Mouse (Mus musculus): ENCODE results near the gene Chchd1. TPM values are rescaled to one million over a fixed set of nuclear protein-coding genes. Genes with fewer than 3 reads are reported as not detected.
A peak's percentile ranks its signal among the peaks of the same experiment; 100 is the strongest.
"Not testable (repeated sequence)": the region's sequence is repeated elsewhere in the genome, so short reads cannot be mapped to it uniquely, and the experiment has no call there.

Gene Chchd1
- polyA plus RNA-seq, 1 experiment from 2014 or later: 89.3 TPM

GRCm38 (mm10) chr14:20702096-20702740 is 588 bp upstream of the Chchd1 start:
- ATAC-seq (ENCODE audit: insufficient read depth): peak; percentile 27
- WGBS (ENCODE audit: insufficient replicate concordance): 8% methylated on average over 15 of the region's 15 CpGs
- Histone ChIP-seq H3K9me3 (replicated peaks) (no peaks in the 10 kb centered on the region), H3K4me1 (replicated peaks) (peaks cover 67% of the 10 kb centered on the region), H3K36me3 (replicated peaks) (peaks cover 29% of the 10 kb centered on the region), H3K27me3 (no peaks in the 10 kb centered on the region), H3K4me3 (replicated peaks) (peak overlapping the region; percentile 95), H3K4me2 (peak overlapping the region; percentile 81), H3K27ac (replicated peaks) (peak overlapping the region; percentile 95), H3K9ac (peak overlapping the region; percentile 81)

DNA sequence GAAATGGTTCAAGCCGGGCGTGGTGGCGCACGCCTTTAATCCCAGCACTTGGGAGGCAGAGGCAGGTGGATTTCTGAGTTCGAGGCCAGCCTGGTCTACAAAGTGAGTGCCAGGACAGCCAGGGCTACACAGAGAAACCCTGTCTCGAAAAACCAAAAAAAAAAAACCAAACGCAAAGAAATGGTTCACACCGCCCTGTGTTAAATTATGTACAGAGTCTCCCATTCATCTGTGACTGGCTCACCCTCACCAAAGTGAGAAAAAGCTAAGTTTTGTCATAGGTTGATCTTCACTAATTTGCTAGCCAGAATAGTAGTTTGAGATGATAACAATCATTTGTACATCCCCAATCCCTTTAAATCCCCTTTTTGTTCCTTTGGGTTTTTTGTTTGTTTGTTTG is 655 bp downstream of the Chchd1 start:
- H3K9ac ChIP-seq: peak overlapping the region; percentile 81
- peaks cover 64% of the 10 kb centered on the region for H3K4me1 ChIP-seq (replicated peaks)
- H3K9me3 ChIP-seq (replicated peaks); H3K27me3 ChIP-seq; ATAC-seq (ENCODE audit: insufficient read depth): not testable (repeated sequence)
- H3K27ac ChIP-seq (replicated peaks): peak overlapping the region; percentile 95
- H3K36me3 ChIP-seq (replicated peaks): peaks cover 21% of the 10 kb centered on the region
- H3K4me3 ChIP-seq (replicated peaks): peak overlapping the region; percentile 95
- WGBS (ENCODE audit: insufficient replicate concordance): 5% methylated on average over 8 of the region's 8 CpGs
- peak overlapping the region; percentile 81 for H3K4me2 ChIP-seq

- H3K27ac ChIP-seq (replicated peaks): peak within 1 kb of the TSS; percentile 89
- WGBS (ENCODE audit: insufficient replicate concordance): under 1% methylated on average over 80 of the region's 80 CpGs
- peak within 1 kb of the TSS; percentile 93 for H3K4me3 ChIP-seq (replicated peaks)
- no peaks in the 10 kb centered on the region for H3K27me3 ChIP-seq
- H3K4me2 ChIP-seq: peak within 1 kb of the TSS; percentile 98
- H3K36me3 ChIP-seq (replicated peaks): peaks cover 37% of the 10 kb centered on the region
- peak within 1 kb of the TSS; percentile 96 for H3K9ac ChIP-seq
- no peaks in the 10 kb centered on the region for H3K9me3 ChIP-seq (replicated peaks)
- peak; percentile 88 for ATAC-seq (ENCODE audit: insufficient read depth)
- peaks cover 54% of the 10 kb centered on the region for H3K4me1 ChIP-seq (replicated peaks)
Measured at GRCm38 (mm10) chr14:20707201-20708190, 4.7 kb downstream of the Chchd1 start, which contains the start of gene Zswim8. Gene Zswim8 (plus strand): TSS chr14:20707552.

- Histone ChIP-seq H3K4me2 (peak overlapping the region; percentile 98), H3K9me3 (replicated peaks) (no peaks in the 10 kb centered on the region), H3K9ac (peak overlapping the region; percentile 96), H3K4me1 (replicated peaks) (peaks cover 56% of the 10 kb centered on the region), H3K36me3 (replicated peaks) (peaks cover 44% of the 10 kb centered on the region), H3K27me3 (no peaks in the 10 kb centered on the region), H3K27ac (replicated peaks) (peak overlapping the region; percentile 89; the same call in 1 of the 2 replicates), H3K4me3 (replicated peaks) (peak overlapping the region; percentile 93)
- no peak for ATAC-seq (ENCODE audit: insufficient read depth)
- WGBS (ENCODE audit: insufficient replicate concordance): 16% methylated on average over 10 of the region's 10 CpGs
Measured at GRCm38 (mm10) chr14:20708239-20708638, 5.4 kb downstream of the Chchd1 start.

DNA sequence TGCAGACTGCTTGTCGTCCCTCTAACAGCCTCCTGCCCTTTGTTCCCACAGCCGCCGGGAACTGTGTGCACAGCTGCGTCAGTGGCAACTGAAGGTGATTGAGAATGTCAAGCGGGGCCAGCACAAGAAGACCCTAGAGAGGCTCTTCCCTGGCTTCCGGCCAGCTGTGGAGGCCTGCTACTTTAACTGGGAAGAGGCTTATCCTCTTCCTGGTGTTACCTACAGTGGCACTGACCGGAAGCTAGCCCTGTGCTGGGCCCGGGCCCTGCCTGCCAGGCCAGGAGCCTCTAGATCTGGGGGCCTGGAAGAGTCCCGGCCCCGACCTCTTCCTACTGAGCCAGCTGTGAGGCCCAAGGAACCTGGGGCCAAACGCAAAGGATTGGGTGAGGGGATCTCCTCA is 11.0 kb downstream of the Chchd1 start:
- H3K36me3 ChIP-seq (replicated peaks): peaks cover 79% of the 10 kb centered on the region
- H3K4me3 ChIP-seq (replicated peaks): no peak overlapping the region
- no peaks in the 10 kb centered on the region for H3K9me3 ChIP-seq (replicated peaks)
- H3K27ac ChIP-seq (replicated peaks): no peak overlapping the region
- peaks cover 41% of the 10 kb centered on the region for H3K4me1 ChIP-seq (replicated peaks)
- no peak overlapping the region for H3K4me2 ChIP-seq
- no peak for ATAC-seq (ENCODE audit: insufficient read depth)
- WGBS (ENCODE audit: insufficient replicate concordance): 75% methylated on average over 11 of the region's 11 CpGs
- no peak overlapping the region for H3K9ac ChIP-seq
- H3K27me3 ChIP-seq: no peaks in the 10 kb centered on the region

DNA sequence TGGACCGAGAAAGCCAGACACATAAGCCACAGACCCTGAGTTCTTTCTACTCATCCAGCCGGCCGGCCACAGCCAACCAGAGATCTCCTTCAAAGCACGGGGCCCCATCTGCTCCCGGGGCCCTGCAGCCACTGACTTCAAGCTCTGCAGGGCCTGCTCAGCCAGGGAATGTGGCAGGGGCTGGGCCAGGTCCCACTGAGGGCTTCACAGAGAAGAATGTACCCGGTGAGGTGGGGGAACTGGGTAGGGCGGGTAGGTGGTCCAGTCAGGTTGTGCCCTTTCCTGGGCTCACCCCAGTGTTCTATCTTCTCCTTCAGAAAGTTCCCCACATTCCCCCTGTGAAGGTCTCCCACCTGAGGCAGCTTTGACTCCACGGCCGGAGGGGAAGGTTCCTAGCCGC is 15.6 kb downstream of the Chchd1 start:
- no peak overlapping the region for H3K4me3 ChIP-seq (replicated peaks)
- no peak overlapping the region for H3K9ac ChIP-seq
- H3K36me3 ChIP-seq (replicated peaks): peaks cover 91% of the 10 kb centered on the region
- 82% methylated on average over 10 of the region's 10 CpGs for WGBS (ENCODE audit: insufficient replicate concordance)
- no peak overlapping the region for H3K4me2 ChIP-seq
- no peaks in the 10 kb centered on the region for H3K27me3 ChIP-seq
- H3K27ac ChIP-seq (replicated peaks): no peak overlapping the region
- ATAC-seq (ENCODE audit: insufficient read depth): no peak
- H3K9me3 ChIP-seq (replicated peaks): no peaks in the 10 kb centered on the region
- peaks cover 16% of the 10 kb centered on the region for H3K4me1 ChIP-seq (replicated peaks)

DNA sequence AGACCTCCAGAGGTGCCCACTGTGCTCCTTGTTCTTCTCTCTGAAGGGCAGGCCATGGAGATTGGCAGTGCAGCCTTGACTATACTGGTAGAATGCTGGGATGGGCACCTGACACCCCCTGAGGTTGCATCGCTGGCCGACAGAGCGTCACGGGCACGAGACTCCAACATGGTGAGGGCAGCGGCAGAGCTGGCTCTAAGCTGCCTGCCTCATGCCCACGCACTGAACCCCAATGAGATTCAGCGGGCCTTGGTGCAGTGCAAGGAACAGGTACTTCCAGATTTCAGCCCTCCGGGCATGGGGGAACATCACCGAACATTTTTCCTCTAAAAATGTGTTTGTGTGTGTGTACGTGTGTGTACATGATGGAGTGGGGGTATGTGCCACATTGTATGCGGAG is 17.0 kb downstream of the Chchd1 start:
- Histone ChIP-seq H3K36me3 (replicated peaks) (peaks cover 91% of the 10 kb centered on the region), H3K27me3 (no peaks in the 10 kb centered on the region)
- WGBS (ENCODE audit: insufficient replicate concordance): 89% methylated on average over 12 of the region's 12 CpGs

GRCm38 (mm10) chr14:20721371-20721770 is 18.6 kb downstream of the Chchd1 start:
- no peaks in the 10 kb centered on the region for H3K27me3 ChIP-seq
- H3K4me2 ChIP-seq: no peak overlapping the region
- no peak overlapping the region for H3K27ac ChIP-seq (replicated peaks)
- H3K9me3 ChIP-seq (replicated peaks): no peaks in the 10 kb centered on the region
- peaks cover 93% of the 10 kb centered on the region for H3K36me3 ChIP-seq (replicated peaks)
- peaks cover 21% of the 10 kb centered on the region for H3K4me1 ChIP-seq (replicated peaks)
- WGBS (ENCODE audit: insufficient replicate concordance): 78% methylated on average over 4 of the region's 4 CpGs
- 0 out of 2 replicates have a peak, but pooled peaks have one; percentile 12 for ATAC-seq (ENCODE audit: insufficient read depth)
- H3K9ac ChIP-seq: no peak overlapping the region
- H3K4me3 ChIP-seq (replicated peaks): no peak overlapping the region

More for the DNA sequence above, 17.0 kb downstream of the Chchd1 start:
- H3K4me3 ChIP-seq (replicated peaks): no peak overlapping the region
- H3K9ac ChIP-seq: no peak overlapping the region
- H3K9me3 ChIP-seq (replicated peaks): no peaks in the 10 kb centered on the region
- no peak overlapping the region for H3K4me2 ChIP-seq
- no peak overlapping the region for H3K27ac ChIP-seq (replicated peaks)
- no peak for ATAC-seq (ENCODE audit: insufficient read depth)
- peaks cover 10% of the 10 kb centered on the region for H3K4me1 ChIP-seq (replicated peaks)

DNA sequence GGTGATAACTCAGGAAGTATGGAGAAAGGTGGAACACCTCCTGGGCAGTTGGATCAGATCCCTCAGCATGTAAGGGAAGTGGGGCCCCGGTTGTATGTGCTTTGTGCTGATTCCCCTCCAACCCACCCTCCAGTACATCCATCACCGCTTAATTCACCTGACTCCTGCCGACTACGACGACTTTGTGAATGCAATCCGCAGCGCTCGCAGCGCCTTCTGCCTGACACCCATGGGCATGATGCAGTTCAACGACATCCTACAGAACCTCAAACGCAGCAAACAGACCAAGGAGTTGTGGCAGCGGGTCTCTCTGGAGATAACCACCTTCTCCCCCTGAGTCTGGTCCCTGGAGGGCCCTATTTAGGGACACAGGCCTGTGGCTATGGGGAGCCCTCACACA is 20.2 kb downstream of the Chchd1 start:
- peaks cover 94% of the 10 kb centered on the region for H3K36me3 ChIP-seq (replicated peaks)
- no peaks in the 10 kb centered on the region for H3K9me3 ChIP-seq (replicated peaks)
- ATAC-seq (ENCODE audit: insufficient read depth): no peak
- H3K27me3 ChIP-seq: no peaks in the 10 kb centered on the region
- H3K4me2 ChIP-seq: no peak overlapping the region
- H3K9ac ChIP-seq: no peak overlapping the region
- 90% methylated on average over 12 of the region's 12 CpGs for WGBS (ENCODE audit: insufficient replicate concordance)
- H3K27ac ChIP-seq (replicated peaks): no peak overlapping the region
- H3K4me1 ChIP-seq (replicated peaks): peaks cover 21% of the 10 kb centered on the region
- H3K4me3 ChIP-seq (replicated peaks): no peak overlapping the region

GRCm38 (mm10) chr14:20724043-20724442 is 21.2 kb downstream of the Chchd1 start:
- Histone ChIP-seq H3K27ac (replicated peaks) (no peak overlapping the region), H3K9ac (no peak overlapping the region), H3K4me2 (no peak overlapping the region), H3K4me3 (replicated peaks) (no peak overlapping the region), H3K36me3 (replicated peaks) (peaks cover 94% of the 10 kb centered on the region), H3K9me3 (replicated peaks) (no peaks in the 10 kb centered on the region), H3K27me3 (no peaks in the 10 kb centered on the region), H3K4me1 (replicated peaks) (peaks cover 26% of the 10 kb centered on the region)
- 38% methylated on average over 5 of the region's 5 CpGs for WGBS (ENCODE audit: insufficient replicate concordance)
- ATAC-seq (ENCODE audit: insufficient read depth): no peak

All from liver, embryonic 15.5 days (tissue).